Mouse (Mus musculus) cerebellum, adult 2 months (tissue): ENCODE measurements at regions not wholly inside any gene's neighbourhood (a gene's known extent, or its start where the extent isn't known, plus 50 kb on each side); places are given as distances from the start of the nearest gene placed in this dataset.
A peak's percentile ranks its signal among the peaks of the same experiment; 100 is the strongest.

Source experiments
- DNase-seq, 2 experiments: peaks; one replicate each; pipeline ENCODE4 v3.0.0; 2021
- H3K27ac ChIP-seq: fragments of 200-500 bp; 2 replicates; pipeline ENCODE4 v1.5.1; 2012; ENCODE audit warnings: low read length, control low read depth, inconsistent platforms; ENCODE audit not compliant: insufficient read depth
- H3K27me3 ChIP-seq: fragments of 200-500 bp; 2 replicates; pipeline ENCODE4 v1.6.1; 2012; ENCODE audit warnings: inconsistent platforms, mild to moderate bottlenecking, low read length, moderate library complexity; ENCODE audit not compliant: control insufficient read depth, insufficient read depth
- H3K4me1 ChIP-seq: fragments of 200-500 bp; 2 replicates; pipeline ENCODE4 v1.6.1; 2011; ENCODE audit warnings: low read length; ENCODE audit not compliant: control insufficient read depth, insufficient read depth
- H3K4me3 ChIP-seq: fragments of 200-500 bp; replicated peaks from 2 replicates; pipeline ENCODE3; 2011; ENCODE audit warnings: mild to moderate bottlenecking, low read depth, low read length, control low read depth; ENCODE audit not compliant: insufficient read depth
- CTCF ChIP-seq: fragments of 200-500 bp; IDR thresholded peaks from 2 replicates; pipeline ENCODE4 v1.5.1; 2011; ENCODE audit warnings: low read depth, mild to moderate bottlenecking, control low read depth, low read length, moderate library complexity, borderline replicate concordance; ENCODE audit not compliant: insufficient read depth
- POLR2A ChIP-seq: fragments of 200-500 bp; IDR thresholded peaks from 2 replicates; pipeline ENCODE4 v1.6.1; 2011; ENCODE audit warnings: low read length, control low read depth, borderline replicate concordance; ENCODE audit not compliant: insufficient read depth
- WGBS: fragments of 180-500 bp; shearing (Covaris S2); methylation state at CpG from one replicate; pipeline ENCODE4 v1.1.7; 2018; 5-methylcytosine and 5-hydroxymethylcytosine counted together

DNA sequence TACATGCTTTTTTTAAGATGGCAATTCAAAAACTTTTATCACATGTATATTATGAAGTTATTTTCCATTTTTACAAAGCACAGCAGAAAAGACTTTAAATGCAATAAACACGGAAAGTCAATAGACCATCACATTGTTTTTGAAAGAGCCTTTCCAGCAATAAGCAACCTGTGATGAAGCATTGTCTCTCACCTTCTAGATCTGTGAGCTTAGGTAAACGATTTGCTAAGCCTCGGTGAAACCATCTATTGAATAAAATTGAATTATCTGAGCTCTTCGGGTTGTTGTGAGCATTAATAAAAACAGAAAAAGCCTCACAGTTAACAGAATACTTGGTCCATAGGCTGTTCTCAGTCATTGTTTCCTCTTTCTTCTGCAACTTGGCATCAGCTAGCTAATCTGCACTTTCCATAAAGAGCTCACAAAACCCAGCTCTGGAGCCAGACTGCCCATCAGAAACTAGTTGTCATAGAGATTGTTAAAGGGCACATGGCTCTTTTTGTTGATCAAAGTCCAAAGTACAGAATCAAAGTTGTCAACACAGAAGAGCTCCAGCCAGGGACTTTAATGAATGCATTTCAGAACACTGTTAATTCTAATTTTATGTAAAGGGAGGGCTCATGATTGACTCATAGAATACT is 261.5 kb downstream of the Atp6ap1l start:
- WGBS = 19% methylated on average over 4 of the region's 4 CpGs
- TF ChIP-seq CTCF (no peak), POLR2A (no peak)

DNA sequence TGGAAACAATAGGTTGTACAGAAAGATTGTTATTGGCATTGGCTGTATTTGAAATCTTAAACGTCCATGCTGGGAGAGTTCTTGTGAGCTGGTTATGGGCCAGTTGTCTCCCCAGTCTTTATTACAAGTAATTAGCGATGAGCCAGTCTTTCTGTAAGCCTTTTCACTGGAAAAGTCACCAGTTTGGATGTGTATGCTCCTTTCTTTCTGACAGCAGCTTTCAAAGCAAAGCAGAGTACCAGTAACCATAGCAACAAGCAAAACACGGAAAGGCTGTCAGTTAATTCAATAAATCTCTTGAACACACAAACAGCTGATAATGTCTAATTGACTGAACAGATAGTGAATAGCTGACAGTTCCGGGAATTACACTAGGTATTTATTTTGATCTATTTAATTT is 262.0 kb downstream of the Atp6ap1l start:
- no peaks in the 10 kb centered on the region for H3K27me3 ChIP-seq
- TF ChIP-seq CTCF (no peak), POLR2A (no peak)
- no peak overlapping the region for H3K4me3 ChIP-seq
- peak in 1 of 2 experiments; percentile 7 for DNase-seq
- 17% methylated on average over 4 of the region's 4 CpGs for WGBS
- no peaks in the 10 kb centered on the region for H3K4me1 ChIP-seq
- H3K27ac ChIP-seq = no peak overlapping the region

More for the DNA sequence above, 261.5 kb downstream of the Atp6ap1l start:
- Histone ChIP-seq H3K27ac (no peak overlapping the region), H3K4me1 (no peaks in the 10 kb centered on the region), H3K4me3 (no peak overlapping the region), H3K27me3 (no peaks in the 10 kb centered on the region)
- no peak for DNase-seq

DNA sequence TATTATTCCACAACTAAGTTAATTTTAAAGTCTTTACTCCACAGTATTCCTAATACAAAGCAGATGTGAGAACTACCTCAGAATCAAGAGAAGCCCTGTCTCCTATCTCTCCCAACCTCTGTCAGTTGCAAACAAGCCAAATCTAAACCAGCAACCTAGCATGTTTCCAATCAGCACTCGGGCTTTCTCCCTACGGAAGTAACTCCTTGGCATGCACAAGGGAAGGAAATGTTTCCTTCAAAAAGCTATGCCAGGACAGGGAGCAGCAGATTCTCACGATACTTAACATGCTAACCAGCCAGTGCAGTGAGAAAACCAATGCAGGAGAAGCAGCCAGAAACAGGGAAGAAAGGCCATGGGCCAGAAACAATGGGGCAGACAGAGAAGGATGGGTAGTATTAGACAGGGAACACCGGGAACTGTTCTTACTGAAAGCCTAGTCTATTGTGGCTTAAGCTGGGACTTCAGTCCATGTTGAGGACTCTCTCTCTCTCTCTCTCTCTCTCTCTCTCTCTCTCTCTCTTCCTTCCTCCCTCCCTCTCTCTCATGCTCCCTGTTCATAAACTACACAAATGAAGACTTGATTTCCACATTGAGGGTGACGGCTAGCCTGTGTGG is 262.8 kb downstream of the Atp6ap1l start:
- no peak overlapping the region for H3K27ac ChIP-seq
- no peak overlapping the region for H3K4me3 ChIP-seq
- no peak for DNase-seq
- TF ChIP-seq POLR2A (no peak), CTCF (no peak)
- no peaks in the 10 kb centered on the region for H3K4me1 ChIP-seq
- H3K27me3 ChIP-seq = no peaks in the 10 kb centered on the region
- 31% methylated on average over 5 of the region's 5 CpGs for WGBS
